Mouse (Mus musculus) left cerebral cortex, adult 2 months (tissue): ENCODE results near the gene Sfxn2. TPM values are rescaled to one million over a fixed set of nuclear protein-coding genes. Genes with fewer than 3 reads are reported as not detected.
"Not testable (repeated sequence)": the region's sequence is repeated elsewhere in the genome, so short reads cannot be mapped to it uniquely, and the experiment has no call there.

Experiments
- DNase-seq, 2 experiments: peaks; one replicate each; pipeline ENCODE4 v3.0.0; 2021 to 2022; ENCODE audit warnings: low spot score in 2 of 2, mixed read lengths in 1 of 2; ENCODE audit errors: extremely low spot score in 1 of 2
- H3K27ac ChIP-seq: fragments of 200-600 bp; 2 replicates; pipeline ENCODE4 v1.8.1; 2022
- H3K4me3 ChIP-seq: fragments of 200-600 bp; 2 replicates; pipeline ENCODE4 v1.8.1; 2022
- CTCF ChIP-seq: fragments of 200-600 bp; IDR thresholded peaks from 2 replicates; pipeline ENCODE4 v1.8.1; 2022; ENCODE audit warnings: antibody characterized with exemption, mild to moderate bottlenecking, moderate library complexity
- intact Hi-C: fragments of 180-260 bp; cut with DNase I; formaldehyde crosslinking; loops from one replicate; pipeline ENCODE4 v1.15.1; 2025
- total RNA-seq, 2 experiments: library from RNA; stranded (reverse); gene quantifications; 2 replicates each; pipeline ENCODE4 v1.2.3; 2021

The Sfxn2 gene
- total RNA-seq, 2 experiments from 2014 or later: 4.6 to 7.4 TPM

DNA sequence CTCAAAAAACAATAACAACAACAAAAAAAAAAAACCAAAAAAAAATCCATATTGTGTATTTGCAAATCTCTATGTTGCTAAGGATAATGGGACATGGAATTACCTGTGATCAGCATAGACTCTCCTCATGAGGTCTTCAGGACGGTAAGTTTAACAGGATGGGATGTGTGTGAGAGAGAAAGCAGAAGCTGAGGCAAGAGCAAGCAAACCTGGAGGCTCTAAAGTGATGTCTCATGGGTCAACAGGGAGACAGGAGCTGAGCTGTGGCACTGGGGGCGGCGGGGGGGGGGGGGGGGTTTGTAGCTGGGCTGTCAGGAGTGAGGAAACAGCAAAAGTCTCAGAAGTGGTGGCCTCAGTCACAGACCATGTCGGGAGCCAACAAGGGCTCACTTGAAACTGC is 20.7 kb upstream of the Sfxn2 start:
- DNase-seq: no peak
- Histone ChIP-seq H3K4me3 (no peak overlapping the region), H3K27ac (no peak overlapping the region)
- intact Hi-C loops: no loop called here
- no peak for TF ChIP-seq CTCF

DNA sequence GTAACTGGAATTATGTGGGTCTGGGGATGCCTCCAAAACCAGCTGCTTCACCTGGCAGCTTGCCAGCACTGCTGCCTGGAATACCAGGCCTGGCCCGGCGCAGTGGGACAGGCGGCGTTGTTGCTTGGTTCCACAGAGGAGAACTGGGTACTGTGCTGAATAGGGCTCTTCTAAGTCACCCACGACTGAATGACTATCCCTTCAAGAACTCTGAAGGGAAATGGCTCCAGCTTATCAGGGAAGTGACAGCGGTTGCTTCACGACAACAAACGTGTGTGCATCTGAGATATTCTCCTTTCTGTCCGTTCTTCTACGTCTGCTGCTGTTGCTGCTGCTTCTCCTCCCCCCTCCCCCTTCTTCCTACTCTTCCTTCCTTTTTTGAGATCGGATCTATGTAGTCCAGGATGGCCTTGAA is 19.6 kb upstream of the Sfxn2 start:
- no peak for DNase-seq
- Histone ChIP-seq H3K27ac (no peak overlapping the region), H3K4me3 (no peak overlapping the region)
- intact Hi-C loops: no loop called here
- no peak for TF ChIP-seq CTCF

DNA sequence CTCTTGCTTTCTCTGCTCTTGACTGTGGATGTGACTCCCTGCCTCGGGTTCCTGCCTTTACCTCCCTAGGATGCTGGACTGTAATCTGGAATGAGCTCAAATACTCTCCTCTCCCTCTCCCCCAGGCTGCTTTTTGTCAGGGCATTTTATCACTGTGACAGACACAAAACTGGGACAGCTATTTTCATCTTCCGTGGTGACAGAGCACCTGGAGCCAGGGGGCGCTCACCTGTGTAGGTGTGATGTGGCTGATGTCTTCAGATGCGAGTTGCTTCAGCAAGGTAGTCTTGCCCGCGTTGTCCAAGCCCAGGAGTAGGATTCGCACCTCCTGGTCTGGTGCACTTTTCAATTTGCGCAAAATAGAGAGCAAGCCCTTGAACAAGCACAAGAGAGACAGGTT is 15.2 kb upstream of the Sfxn2 start:
- no peak for TF ChIP-seq CTCF
- Histone ChIP-seq H3K27ac (no peak overlapping the region), H3K4me3 (no peak overlapping the region)
- intact Hi-C loops: no loop called here
- no peak for DNase-seq

DNA sequence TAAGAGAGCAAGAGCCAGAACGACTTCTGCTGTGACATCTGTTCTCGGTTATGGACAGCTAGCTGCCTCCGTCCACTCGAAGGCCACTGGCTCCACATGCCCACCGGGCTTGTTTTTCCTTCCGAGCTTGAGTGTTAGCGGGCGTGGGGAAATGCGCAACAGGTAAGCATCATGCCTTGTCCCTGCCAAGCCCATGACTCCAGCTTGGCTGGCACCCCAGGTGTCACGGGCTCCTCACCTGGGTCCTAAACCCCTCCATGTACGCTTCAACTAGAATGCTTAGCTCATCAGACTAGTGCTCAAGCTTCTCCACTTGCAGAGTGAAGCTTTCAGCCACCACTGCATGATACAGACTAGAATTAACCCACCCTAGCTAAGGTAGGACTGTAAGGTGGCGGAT is 14.5 kb upstream of the Sfxn2 start:
- TF ChIP-seq CTCF: no peak
- intact Hi-C loops: no loop called here
- no peak for DNase-seq
- Histone ChIP-seq H3K27ac (no peak overlapping the region), H3K4me3 (no peak overlapping the region)

DNA sequence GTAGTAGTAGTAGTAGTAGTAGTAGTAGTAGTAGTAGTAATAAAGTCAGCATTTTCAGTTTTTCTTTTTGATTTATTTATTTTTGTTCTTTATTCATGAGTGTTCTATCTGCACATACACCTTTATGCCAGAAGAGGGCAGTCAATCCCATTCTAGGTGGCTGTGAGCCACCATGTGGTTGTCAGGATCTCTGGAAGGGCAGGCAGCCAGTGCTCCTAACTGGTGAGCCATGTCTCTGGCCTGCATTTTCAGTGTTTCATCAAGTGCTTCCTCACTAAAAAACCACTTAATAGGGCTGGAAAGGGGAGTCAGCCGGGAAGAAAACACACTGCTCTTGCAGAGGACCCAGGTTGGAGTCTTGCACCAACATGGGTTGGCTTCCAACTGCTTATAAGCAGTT is 11.0 kb upstream of the Sfxn2 start:
- H3K4me3 ChIP-seq: no peak overlapping the region
- H3K27ac ChIP-seq: no peak overlapping the region
- peak; percentile 31 for DNase-seq
- TF ChIP-seq CTCF: peak; percentile 78
- intact Hi-C loops: no loop called here

DNA sequence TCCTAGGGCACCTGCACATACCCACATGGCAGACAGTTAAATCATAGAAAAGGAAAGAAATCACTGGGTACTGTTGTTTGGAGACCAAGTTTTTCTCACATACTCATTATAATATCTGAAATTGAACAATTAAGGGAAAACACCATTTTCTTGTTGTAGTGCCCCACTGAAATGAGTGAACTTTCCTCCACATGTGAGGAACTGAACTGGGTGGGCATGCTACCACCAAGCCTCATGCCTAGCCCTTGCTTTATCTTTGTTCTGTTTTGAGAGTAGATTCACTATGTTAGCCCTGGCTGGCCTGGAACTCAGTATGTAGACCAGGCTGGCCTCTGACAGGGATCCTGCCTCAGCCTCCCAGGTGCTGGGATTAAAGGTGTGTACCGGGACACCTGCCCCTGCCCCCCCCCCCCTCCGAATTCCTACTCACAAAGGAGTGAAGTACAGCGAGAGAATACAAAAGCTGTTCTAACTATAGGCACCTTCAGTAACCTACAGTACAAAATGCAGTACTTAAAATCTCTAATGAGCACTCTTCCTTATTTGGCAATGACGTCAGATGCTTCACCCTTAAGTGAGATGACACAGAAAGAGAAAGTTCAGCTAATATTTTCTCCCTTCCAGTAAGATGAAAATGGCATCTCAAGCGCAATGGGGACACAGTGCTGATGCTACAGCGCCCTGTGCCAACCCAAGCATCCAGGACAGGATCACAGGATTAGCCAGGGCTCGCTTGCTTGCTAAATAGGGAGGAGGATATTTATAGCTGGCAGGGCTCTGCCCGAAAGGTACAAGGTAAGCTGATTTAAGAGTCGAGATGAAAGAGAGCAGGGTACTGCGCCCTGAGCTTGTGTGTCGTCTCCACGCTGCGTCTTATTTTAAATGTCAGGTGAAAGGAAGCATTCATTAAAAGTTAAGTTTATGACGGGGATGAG is 10.3 kb upstream of the Sfxn2 start:
- H3K27ac ChIP-seq: no peak overlapping the region
- no peak for DNase-seq
- H3K4me3 ChIP-seq: no peak overlapping the region
- intact Hi-C loops: no loop called here
- TF ChIP-seq CTCF: no peak

DNA sequence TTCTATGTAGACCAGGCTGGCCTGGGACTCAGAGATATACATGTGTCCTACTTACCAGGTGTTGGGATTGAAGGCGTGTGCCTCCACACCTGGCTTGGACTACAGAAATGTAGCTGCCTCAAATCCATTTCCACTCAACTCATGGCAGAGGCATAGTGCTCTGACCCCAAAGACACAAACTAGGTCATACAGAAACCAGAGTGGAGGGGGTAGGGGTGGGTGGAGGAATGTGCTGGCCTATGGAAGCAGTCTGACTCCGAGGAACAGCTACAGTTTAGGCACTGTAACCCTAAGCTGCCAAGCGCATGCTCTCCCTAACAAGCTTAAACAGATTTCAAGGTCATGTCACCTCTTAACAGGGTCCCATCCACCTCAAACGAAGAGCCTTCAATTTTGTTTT is 9.6 kb upstream of the Sfxn2 start:
- no peak for TF ChIP-seq CTCF
- intact Hi-C loops: no loop called here
- Histone ChIP-seq H3K27ac (no peak overlapping the region), H3K4me3 (no peak overlapping the region)
- no peak for DNase-seq

DNA sequence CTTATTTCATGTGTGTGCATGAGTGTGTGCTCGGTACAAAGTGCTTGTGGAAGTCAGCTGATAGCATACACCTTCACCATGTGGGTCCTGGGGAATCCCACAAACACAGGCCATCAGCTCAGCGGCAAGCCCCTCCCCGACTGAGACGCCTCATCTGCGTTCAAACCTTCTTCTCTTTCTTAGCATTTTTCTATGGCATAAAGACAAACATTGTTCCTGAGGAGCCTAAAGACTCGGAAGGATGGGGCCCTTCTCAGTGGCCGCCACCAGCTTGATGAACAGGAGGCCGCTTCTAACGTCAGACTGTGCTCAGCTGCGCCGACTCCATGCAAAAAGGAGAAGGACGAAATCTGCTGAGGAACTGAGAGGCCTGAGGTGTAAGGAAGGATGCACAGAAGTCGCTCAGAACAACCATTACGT is 9.1 kb upstream of the Sfxn2 start:
- no peak for DNase-seq
- H3K27ac ChIP-seq: no peak overlapping the region
- intact Hi-C loops: no loop called here
- no peak for TF ChIP-seq CTCF
- H3K4me3 ChIP-seq: no peak overlapping the region

DNA sequence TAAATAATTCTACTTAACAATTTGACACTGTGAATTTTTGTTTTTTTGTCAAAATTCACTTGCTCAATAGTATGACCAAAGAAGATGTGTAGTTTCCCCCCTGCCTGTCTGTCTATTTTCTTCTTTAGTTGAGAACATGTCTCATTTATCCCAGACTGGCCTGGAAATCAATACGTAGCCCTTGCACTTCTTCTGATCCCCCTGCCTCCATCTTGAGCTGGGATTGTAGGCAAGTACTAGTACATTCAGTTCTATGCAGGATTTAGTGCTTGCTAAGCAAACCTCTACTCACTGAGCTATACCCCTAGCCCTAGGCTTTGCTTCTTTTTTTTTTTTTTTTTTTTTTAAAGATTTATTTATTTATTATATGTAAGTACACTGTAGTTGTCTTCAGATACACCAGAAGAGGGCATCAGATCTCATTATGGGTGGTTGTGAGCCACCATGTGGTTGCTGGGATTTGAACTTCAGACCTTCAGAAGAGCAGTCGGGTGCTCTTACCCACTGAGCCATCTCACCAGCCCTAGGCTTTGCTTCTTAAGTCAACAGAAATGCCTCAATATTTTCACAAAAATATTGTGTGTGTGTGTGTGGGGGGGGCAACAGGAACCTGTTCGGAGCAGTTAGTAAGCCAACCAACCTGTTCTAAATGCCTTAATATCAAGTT is 1.8 kb upstream of the Sfxn2 start:
- intact Hi-C loops, H3K27ac ChIP-seq, DNase-seq: not testable (repeated sequence)
- peak overlapping the region; percentile 85 for H3K4me3 ChIP-seq

DNA sequence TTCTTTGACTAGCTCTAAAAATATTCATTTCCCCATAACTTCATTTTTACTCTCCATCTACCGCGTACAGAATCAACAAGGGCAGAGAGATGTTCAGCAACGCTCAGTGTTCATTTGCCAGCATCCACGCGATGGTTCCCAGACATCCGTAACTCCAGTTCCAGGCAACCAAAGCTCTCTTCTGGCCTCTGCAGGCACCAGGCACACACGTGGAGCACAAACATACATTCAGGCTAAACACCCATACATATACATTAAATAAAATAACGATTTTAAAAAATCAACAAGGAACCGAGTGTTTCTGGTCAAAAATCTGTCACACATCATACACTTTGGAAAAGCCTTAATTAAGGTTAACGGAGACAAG is 1.3 kb upstream of the Sfxn2 start:
- Histone ChIP-seq H3K4me3 (peak overlapping the region; percentile 85), H3K27ac (no peak overlapping the region)
- TF ChIP-seq CTCF: no peak
- intact Hi-C loops: loop anchor here (2.0 kb wide), 1 partner anchor 69 kb away; no protein-coding TSS in a partner anchor
- no peak for DNase-seq

DNA sequence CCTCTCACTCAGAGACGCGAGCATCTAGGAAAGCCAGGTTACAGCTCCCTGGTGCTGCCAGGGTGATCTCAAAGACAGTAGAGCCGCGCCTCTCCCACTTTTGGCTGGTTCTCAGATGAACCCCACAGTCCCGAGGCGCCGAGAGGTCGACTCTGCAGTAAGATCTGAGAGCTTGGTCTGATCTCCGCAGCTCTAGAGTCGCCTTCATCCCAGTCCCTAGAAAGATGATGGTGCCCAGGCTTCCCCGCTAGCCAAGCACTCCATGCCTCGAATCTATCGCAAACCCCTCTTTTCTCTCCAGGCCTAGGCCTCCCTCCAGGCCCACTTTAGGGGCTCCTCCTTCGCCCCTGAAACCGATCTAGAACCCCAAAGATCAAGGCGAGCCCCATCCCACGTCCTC is 617 bp upstream of the Sfxn2 start:
- peak overlapping the region; percentile 85 for H3K4me3 ChIP-seq
- peak overlapping the region; percentile 93 for H3K27ac ChIP-seq
- intact Hi-C loops: loop anchor here (2.0 kb wide), 1 partner anchor 70 kb away; no protein-coding TSS in a partner anchor
- TF ChIP-seq CTCF: no peak
- no peak for DNase-seq

DNA sequence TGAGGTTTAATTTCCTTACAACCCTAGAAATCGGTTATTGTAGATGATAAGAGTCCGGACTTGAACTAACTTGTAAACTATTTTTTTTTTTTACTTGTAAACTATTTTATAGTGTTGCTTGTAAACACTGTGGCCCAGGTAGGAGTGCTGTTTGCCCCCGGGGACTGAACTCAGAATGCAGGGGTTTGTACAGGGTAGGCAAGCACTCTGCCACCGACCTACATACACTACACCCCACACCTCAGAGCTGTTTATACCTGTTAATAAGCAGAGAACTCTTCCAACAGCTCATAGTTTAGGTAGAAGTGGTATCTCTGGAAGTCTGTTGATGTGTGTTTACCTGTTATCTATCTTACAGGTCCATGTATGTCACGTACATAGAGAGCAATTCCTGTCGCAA is 825 bp downstream of the Sfxn2 start:
- intact Hi-C loops: loop anchor here (2.0 kb wide), 1 partner anchor 71 kb away; no protein-coding TSS in a partner anchor
- Histone ChIP-seq H3K27ac (no peak overlapping the region), H3K4me3 (peak overlapping the region; percentile 85)
- TF ChIP-seq CTCF: no peak
- no peak for DNase-seq
